Mouse (Mus musculus) neural tube, embryonic 15.5 days (tissue): Measurements from ENCODE around the gene Mllt3. TPM values are rescaled to one million over a fixed set of nuclear protein-coding genes. Genes with fewer than 3 reads are reported as not detected.

Experiments
- ATAC-seq: fragments of 200-750 bp; cut with Nextera tagmentation; 2 replicates; pipeline ENCODE4 v1.8.0; 2017; ENCODE audit warnings: mild to moderate bottlenecking, moderate TSS enrichment, moderate library complexity; ENCODE audit not compliant: low FRiP score
- H3K27ac ChIP-seq: fragments of 300-500 bp; sonication (generic); replicated peaks from 2 replicates; pipeline ENCODE4 v1.5.1; 2015; ENCODE audit warnings: mild to moderate bottlenecking, inconsistent platforms
- H3K27me3 ChIP-seq: fragments of 300-500 bp; sonication (generic); replicated peaks from 2 replicates; pipeline ENCODE4 v1.6.1; 2015; ENCODE audit warnings: inconsistent platforms
- H3K36me3 ChIP-seq: fragments of 300-500 bp; sonication (generic); 2 replicates; pipeline ENCODE4 v1.6.1; 2015; ENCODE audit warnings: inconsistent platforms
- H3K4me1 ChIP-seq: fragments of 300-500 bp; sonication (generic); 2 replicates; pipeline ENCODE4 v1.6.1; 2015; ENCODE audit warnings: inconsistent platforms
- H3K4me2 ChIP-seq: fragments of 300-500 bp; sonication (generic); 2 replicates; pipeline ENCODE4 v1.6.1; 2015; ENCODE audit warnings: inconsistent platforms, mild to moderate bottlenecking, moderate library complexity
- H3K4me3 ChIP-seq: fragments of 300-500 bp; sonication (generic); replicated peaks from 2 replicates; pipeline ENCODE4 v1.5.1; 2015; ENCODE audit warnings: mild to moderate bottlenecking, inconsistent platforms
- H3K9ac ChIP-seq: fragments of 300-500 bp; sonication (generic); replicated peaks from 2 replicates; pipeline ENCODE4 v1.6.1; 2015; ENCODE audit warnings: mild to moderate bottlenecking, inconsistent platforms
- H3K9me3 ChIP-seq: fragments of 300-500 bp; sonication (generic); replicated peaks from 2 replicates; pipeline ENCODE4 v1.6.1; 2016; ENCODE audit warnings: inconsistent platforms
- WGBS: fragments of 180-500 bp; shearing (Covaris S2); methylation state at CpG from one replicate; pipeline ENCODE4 v1.1.7; 2015; ENCODE audit warnings: mixed read lengths; 5-methylcytosine and 5-hydroxymethylcytosine counted together
- polyA plus RNA-seq: library from polyadenylated mRNA; unstranded; fragments of >200 nt; fragmentation: Nextera tagmentation; extraction: Ambion mirVana; gene quantifications from 2 replicates; pipeline ENCODE4 v1.2.1, GENCODE M21; 2015

The Mllt3 gene
- polyA plus RNA-seq, 1 experiment from 2014 or later = 69.0 TPM

DNA sequence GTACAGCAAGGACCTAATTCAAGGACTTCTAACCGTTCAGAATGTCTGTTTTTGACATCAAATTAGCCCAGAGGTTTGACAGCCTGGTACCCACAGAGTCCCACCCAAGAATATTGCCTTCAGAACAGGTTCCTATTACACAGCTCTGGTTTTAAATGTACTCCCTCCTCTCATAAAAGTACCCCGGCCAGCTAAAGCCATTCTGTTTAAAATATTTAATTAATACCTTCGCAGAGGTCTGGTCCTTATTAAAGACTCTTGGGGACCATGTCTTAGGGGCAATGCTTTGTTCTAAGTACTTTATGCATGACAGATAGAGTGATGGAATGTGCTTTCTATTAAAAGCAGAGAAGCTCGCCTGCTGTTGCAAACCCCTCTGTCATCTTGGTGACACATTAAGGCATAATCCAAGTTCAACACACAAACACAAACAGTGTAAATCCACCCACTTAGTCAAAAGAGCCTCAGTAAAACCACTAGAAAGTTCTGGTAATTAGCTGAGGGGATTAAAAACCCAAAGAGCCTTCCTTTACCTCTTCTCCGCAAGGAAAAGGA lies 302.0 kb downstream of the Mllt3 start:
- Histone ChIP-seq H3K27me3 (no peaks in the 10 kb centered on the region), H3K4me1 (no peaks in the 10 kb centered on the region), H3K36me3 (no peaks in the 10 kb centered on the region), H3K4me2 (no peak overlapping the region), H3K27ac (no peak overlapping the region), H3K4me3 (no peak overlapping the region), H3K9me3 (0 out of 2 replicates have a peak, but pooled peaks cover 3% of the 10 kb centered on the region), H3K9ac (no peak overlapping the region)
- 62% methylated on average over 5 of the region's 5 CpGs for WGBS
- no peak for ATAC-seq

DNA sequence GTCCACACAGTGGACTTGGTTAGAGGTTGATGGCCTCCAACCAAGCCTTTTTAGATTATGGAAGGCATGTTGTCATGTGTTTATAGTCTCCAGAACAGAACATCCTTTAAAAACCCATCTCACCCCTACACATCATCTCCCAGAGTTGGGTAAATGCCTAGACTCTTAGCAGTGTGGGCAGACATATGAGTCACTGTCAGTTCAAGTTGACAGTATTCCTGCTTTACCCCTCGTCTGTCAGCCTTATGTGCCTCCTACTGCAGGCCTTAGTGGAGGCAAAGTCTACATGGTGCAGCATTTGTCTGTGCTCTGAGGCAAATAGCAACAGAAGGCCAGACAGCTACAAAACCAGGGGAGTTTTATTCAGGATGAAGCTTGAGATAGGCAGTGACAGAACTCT lies 304.6 kb downstream of the Mllt3 start:
- WGBS = 80% methylated on average over 1 of the region's 1 CpGs
- Histone ChIP-seq H3K9ac (no peak overlapping the region), H3K9me3 (no peaks in the 10 kb centered on the region), H3K27me3 (no peaks in the 10 kb centered on the region), H3K36me3 (no peaks in the 10 kb centered on the region), H3K27ac (no peak overlapping the region), H3K4me1 (no peaks in the 10 kb centered on the region), H3K4me3 (no peak overlapping the region), H3K4me2 (no peak overlapping the region)
- no peak for ATAC-seq

DNA sequence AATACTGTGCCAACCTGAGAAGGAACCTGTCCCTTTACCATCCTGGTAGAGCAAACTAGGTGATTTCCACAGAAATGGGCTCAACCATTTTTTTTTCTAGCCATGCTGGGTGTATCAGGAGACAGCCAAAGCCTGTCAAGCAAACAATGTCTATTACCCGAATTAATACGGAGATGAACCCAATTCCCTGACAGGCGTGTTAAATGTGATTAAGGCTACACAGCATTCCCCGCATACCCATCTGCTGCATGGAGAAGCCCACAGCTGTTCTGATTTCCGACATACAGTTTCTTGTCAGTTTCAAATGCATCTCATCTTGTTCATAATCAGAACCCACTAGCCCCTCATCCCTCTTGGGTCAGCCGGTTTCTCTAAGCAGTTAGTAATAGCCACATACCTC lies 309.7 kb downstream of the Mllt3 start:
- 49% methylated on average over 6 of the region's 6 CpGs for WGBS
- H3K4me2 ChIP-seq = no peak overlapping the region
- no peak overlapping the region for H3K9ac ChIP-seq
- H3K36me3 ChIP-seq = no peaks in the 10 kb centered on the region
- H3K4me1 ChIP-seq = no peaks in the 10 kb centered on the region
- no peaks in the 10 kb centered on the region for H3K27me3 ChIP-seq
- ATAC-seq = no peak
- H3K4me3 ChIP-seq = no peak overlapping the region
- H3K27ac ChIP-seq = no peak overlapping the region
- no peaks in the 10 kb centered on the region for H3K9me3 ChIP-seq

Other genes starting within 250 kb of the Mllt3 start
- 12.2 and 15.4 TPM in 2 replicates for gene Focad, start 61.3 kb upstream of the Mllt3 start, polyA plus RNA-seq